Mouse (Mus musculus): ENCODE measurements around the gene Furin. TPM values are rescaled to one million over a fixed set of nuclear protein-coding genes. Genes with fewer than 3 reads are reported as not detected.

The Furin gene
- polyA plus RNA-seq, 1 experiment from 2014 or later: 8.7 TPM

Other genes starting within 250 kb of the Furin start
- 19.7 and 23.7 TPM in 2 replicates for gene Sema4b, start 218.6 kb downstream of the Furin start, polyA plus RNA-seq (2015; fragmentation: Nextera tagmentation; extraction: Ambion mirVana)
- 141 and 167 TPM in 2 replicates for gene Cib1, start 172.6 kb downstream of the Furin start, polyA plus RNA-seq (2015; fragmentation: Nextera tagmentation; extraction: Ambion mirVana)
- gene Gdpgp1, start 172.6 kb downstream of the Furin start, polyA plus RNA-seq (2015; fragmentation: Nextera tagmentation; extraction: Ambion mirVana): 4.0 and 4.7 TPM in 2 replicates
- gene Ttll13, start 159.1 kb downstream of the Furin start, polyA plus RNA-seq (2015; fragmentation: Nextera tagmentation; extraction: Ambion mirVana): 0.56 and 1.1 TPM in 2 replicates
- 52.2 and 53.3 TPM in 2 replicates for gene Ngrn, start 144.2 kb downstream of the Furin start, polyA plus RNA-seq (2015; fragmentation: Nextera tagmentation; extraction: Ambion mirVana)
- gene Vps33b, start 135.8 kb downstream of the Furin start, polyA plus RNA-seq (2015; fragmentation: Nextera tagmentation; extraction: Ambion mirVana): 12.5 and 13.2 TPM in 2 replicates
- 125 and 145 TPM in 2 replicates for gene Prc1, start 111.0 kb downstream of the Furin start, polyA plus RNA-seq (2015; fragmentation: Nextera tagmentation; extraction: Ambion mirVana)
- gene Rccd1, start 81.0 kb downstream of the Furin start, polyA plus RNA-seq (2015; fragmentation: Nextera tagmentation; extraction: Ambion mirVana): 9.4 and 11.7 TPM in 2 replicates
- 44.5 and 48.1 TPM in 2 replicates for gene Unc45a, start 64.4 kb downstream of the Furin start, polyA plus RNA-seq (2015; fragmentation: Nextera tagmentation; extraction: Ambion mirVana)
- gene Hddc3, start 62.3 kb downstream of the Furin start, polyA plus RNA-seq (2015; fragmentation: Nextera tagmentation; extraction: Ambion mirVana): 13.4 and 17.7 TPM in 2 replicates
- gene Man2a2, start 34.1 kb downstream of the Furin start, polyA plus RNA-seq (2015; fragmentation: Nextera tagmentation; extraction: Ambion mirVana): 13.8 and 14.7 TPM in 2 replicates
- 12.3 and 13.8 TPM in 2 replicates for gene Fes, start 17.5 kb downstream of the Furin start, polyA plus RNA-seq (2015; fragmentation: Nextera tagmentation; extraction: Ambion mirVana)
- 13.2 and 13.8 TPM in 2 replicates for gene Blm, start 129.7 kb upstream of the Furin start, polyA plus RNA-seq (2015; fragmentation: Nextera tagmentation; extraction: Ambion mirVana)

Data from stomach, embryonic 16.5 days (tissue).